Mouse (Mus musculus): Measurements from ENCODE around the gene Olfml3. TPM values are rescaled to one million over a fixed set of nuclear protein-coding genes. Genes with fewer than 3 reads are reported as not detected.

Olfml3 gene
- polyA plus RNA-seq, 1 experiment from 2014 or later, result 15.5 TPM

- no peak overlapping the region for H3K9ac ChIP-seq (replicated peaks)
Observed at GRCm38 (mm10) chr3:103771531-103772130, 33.8 kb upstream of the Olfml3 start.

GRCm38 (mm10) chr3:103766789-103767188 is 29.0 kb upstream of the Olfml3 start:
- Histone ChIP-seq H3K4me3 (replicated peaks) (no peak overlapping the region), H3K36me3 (peaks cover 23% of the 10 kb centered on the region), H3K9me3 (replicated peaks) (no peaks in the 10 kb centered on the region), H3K4me1 (no peaks in the 10 kb centered on the region), H3K4me2 (no peak overlapping the region), H3K9ac (replicated peaks) (no peak overlapping the region), H3K27me3 (replicated peaks) (no peaks in the 10 kb centered on the region), H3K27ac (replicated peaks) (no peak overlapping the region)
- WGBS, result 57% methylated on average over 3 of the region's 3 CpGs
- no peak for ATAC-seq (ENCODE audit: low FRiP score)

More at GRCm38 (mm10) chr3:103771531-103772130, 33.8 kb upstream of the Olfml3 start:
- H3K9me3 ChIP-seq (replicated peaks), result no peaks in the 10 kb centered on the region
- ATAC-seq (ENCODE audit: low FRiP score), result no peak
- H3K36me3 ChIP-seq, result peaks cover 13% of the 10 kb centered on the region
- 0 out of 2 replicates have a peak overlapping the region, but pooled peaks have one; percentile 30 for H3K27ac ChIP-seq (replicated peaks)
- no peak overlapping the region for H3K4me2 ChIP-seq
- no peak overlapping the region for H3K4me3 ChIP-seq (replicated peaks)
- WGBS, result 69% methylated on average over 9 of the region's 9 CpGs
- no peaks in the 10 kb centered on the region for H3K27me3 ChIP-seq (replicated peaks)
- H3K4me1 ChIP-seq, result peaks cover 6% of the 10 kb centered on the region; the same call in 1 of the 2 replicates

- H3K27me3 ChIP-seq (replicated peaks), result no peaks in the 10 kb centered on the region
- H3K4me1 ChIP-seq, result no peaks in the 10 kb centered on the region
- WGBS, result 77% methylated on average over 5 of the region's 5 CpGs
- peaks cover 55% of the 10 kb centered on the region for H3K36me3 ChIP-seq
- H3K27ac ChIP-seq (replicated peaks), result no peak overlapping the region
- H3K9me3 ChIP-seq (replicated peaks), result no peaks in the 10 kb centered on the region
- no peak overlapping the region for H3K4me3 ChIP-seq (replicated peaks)
- no peak for ATAC-seq (ENCODE audit: low FRiP score)
- no peak overlapping the region for H3K4me2 ChIP-seq
- no peak overlapping the region for H3K9ac ChIP-seq (replicated peaks)
Observed at GRCm38 (mm10) chr3:103759261-103759970, 21.6 kb upstream of the Olfml3 start.

- H3K4me3 ChIP-seq (replicated peaks), result no peak overlapping the region
- no peaks in the 10 kb centered on the region for H3K27me3 ChIP-seq (replicated peaks)
- H3K27ac ChIP-seq (replicated peaks), result no peak overlapping the region
- H3K4me2 ChIP-seq, result no peak overlapping the region
- peaks cover 61% of the 10 kb centered on the region for H3K36me3 ChIP-seq
- no peak overlapping the region for H3K9ac ChIP-seq (replicated peaks)
- H3K9me3 ChIP-seq (replicated peaks), result no peaks in the 10 kb centered on the region
- WGBS, result 66% methylated on average over 7 of the region's 7 CpGs
- no peak for ATAC-seq (ENCODE audit: low FRiP score)
- no peaks in the 10 kb centered on the region for H3K4me1 ChIP-seq
Observed at GRCm38 (mm10) chr3:103758456-103758855, 20.7 kb upstream of the Olfml3 start.

DNA sequence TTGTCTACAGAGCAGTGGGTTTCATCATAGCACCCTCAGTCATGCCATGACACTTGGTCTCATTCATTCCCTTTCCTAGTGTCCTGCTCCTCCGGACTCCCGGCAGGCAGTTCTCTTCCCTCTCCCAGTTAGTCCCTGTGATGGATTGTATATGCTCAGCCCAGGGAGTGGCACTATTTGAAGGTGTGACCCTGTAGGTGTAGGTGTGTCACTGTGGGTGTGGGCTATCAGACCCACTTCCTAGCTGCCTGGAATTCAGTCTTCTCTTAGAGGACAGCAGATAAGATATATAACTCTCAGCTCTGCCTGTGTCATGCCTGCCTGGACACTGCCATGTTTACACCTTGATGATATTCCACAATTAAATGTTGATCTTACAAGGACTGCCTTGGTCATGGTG is 19.1 kb upstream of the Olfml3 start:
- no peak overlapping the region for H3K4me2 ChIP-seq
- no peak for ATAC-seq (ENCODE audit: low FRiP score)
- no peaks in the 10 kb centered on the region for H3K9me3 ChIP-seq (replicated peaks)
- H3K4me3 ChIP-seq (replicated peaks), result no peak overlapping the region
- no peak overlapping the region for H3K27ac ChIP-seq (replicated peaks)
- WGBS, result 82% methylated on average over 2 of the region's 2 CpGs
- H3K9ac ChIP-seq (replicated peaks), result no peak overlapping the region
- no peaks in the 10 kb centered on the region for H3K27me3 ChIP-seq (replicated peaks)
- H3K36me3 ChIP-seq, result peaks cover 63% of the 10 kb centered on the region
- no peaks in the 10 kb centered on the region for H3K4me1 ChIP-seq

DNA sequence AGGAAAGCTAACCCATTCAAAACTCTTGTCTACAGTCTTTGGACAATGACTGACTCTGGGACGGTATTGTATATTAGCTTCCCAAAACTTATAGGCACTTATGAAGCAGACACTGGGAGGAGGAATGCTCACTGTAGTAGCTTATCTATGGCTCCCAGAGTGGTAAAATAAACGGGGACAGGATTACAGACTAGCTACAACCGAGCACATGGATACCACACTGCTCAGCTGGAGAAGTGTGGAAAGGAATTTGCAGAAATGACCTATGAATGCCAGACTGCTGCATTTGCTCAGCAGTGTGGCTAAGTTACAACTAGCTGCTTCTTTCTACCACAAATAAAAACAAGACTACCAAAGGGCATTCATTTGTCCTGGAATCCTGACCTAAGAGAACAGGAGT is 17.6 kb upstream of the Olfml3 start:
- no peak for ATAC-seq (ENCODE audit: low FRiP score)
- H3K36me3 ChIP-seq, result peaks cover 62% of the 10 kb centered on the region

DNA sequence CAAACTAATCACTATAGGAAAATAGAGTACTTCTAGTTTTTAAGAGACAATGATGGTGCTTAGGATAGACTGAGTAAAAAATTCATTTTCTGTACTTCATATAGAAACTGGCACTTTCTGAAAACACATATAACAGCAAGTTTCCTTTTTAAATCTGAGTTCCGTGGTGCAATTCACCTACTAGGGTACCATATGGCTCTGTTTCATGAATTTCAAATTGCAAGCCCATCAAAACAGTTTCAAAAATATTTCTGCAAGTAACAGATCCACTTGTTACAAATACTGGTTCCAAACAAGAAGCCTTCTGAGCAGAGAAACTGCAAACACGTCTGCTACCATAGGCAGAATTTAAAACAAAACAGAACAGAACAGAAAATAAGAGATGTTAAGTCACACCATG is 13.8 kb upstream of the Olfml3 start:
- H3K27ac ChIP-seq (replicated peaks), result no peak overlapping the region
- H3K9me3 ChIP-seq (replicated peaks), result no peaks in the 10 kb centered on the region
- peaks cover 67% of the 10 kb centered on the region for H3K36me3 ChIP-seq
- H3K9ac ChIP-seq (replicated peaks), result no peak overlapping the region
- no peak overlapping the region for H3K4me3 ChIP-seq (replicated peaks)
- H3K4me2 ChIP-seq, result no peak overlapping the region
- no peak for ATAC-seq (ENCODE audit: low FRiP score)
- H3K4me1 ChIP-seq, result no peaks in the 10 kb centered on the region
- WGBS, result 95% methylated on average over 2 of the region's 2 CpGs
- H3K27me3 ChIP-seq (replicated peaks), result no peaks in the 10 kb centered on the region

More for the DNA sequence above, 17.6 kb upstream of the Olfml3 start:
- no peak overlapping the region for H3K27ac ChIP-seq (replicated peaks)
- no peaks in the 10 kb centered on the region for H3K27me3 ChIP-seq (replicated peaks)
- H3K4me1 ChIP-seq, result no peaks in the 10 kb centered on the region
- no peak overlapping the region for H3K4me2 ChIP-seq
- H3K9ac ChIP-seq (replicated peaks), result no peak overlapping the region
- 85% methylated on average over 3 of the region's 3 CpGs for WGBS
- no peak overlapping the region for H3K4me3 ChIP-seq (replicated peaks)
- H3K9me3 ChIP-seq (replicated peaks), result no peaks in the 10 kb centered on the region

GRCm38 (mm10) chr3:103746711-103747110 is 8.9 kb upstream of the Olfml3 start:
- WGBS, result 81% methylated on average over 5 of the region's 5 CpGs
- no peaks in the 10 kb centered on the region for H3K4me1 ChIP-seq
- ATAC-seq (ENCODE audit: low FRiP score), result no peak
- peaks cover 76% of the 10 kb centered on the region for H3K36me3 ChIP-seq
- H3K27ac ChIP-seq (replicated peaks), result no peak overlapping the region
- H3K4me3 ChIP-seq (replicated peaks), result no peak overlapping the region
- H3K4me2 ChIP-seq, result no peak overlapping the region
- H3K9me3 ChIP-seq (replicated peaks), result no peaks in the 10 kb centered on the region
- H3K9ac ChIP-seq (replicated peaks), result no peak overlapping the region
- no peaks in the 10 kb centered on the region for H3K27me3 ChIP-seq (replicated peaks)

DNA sequence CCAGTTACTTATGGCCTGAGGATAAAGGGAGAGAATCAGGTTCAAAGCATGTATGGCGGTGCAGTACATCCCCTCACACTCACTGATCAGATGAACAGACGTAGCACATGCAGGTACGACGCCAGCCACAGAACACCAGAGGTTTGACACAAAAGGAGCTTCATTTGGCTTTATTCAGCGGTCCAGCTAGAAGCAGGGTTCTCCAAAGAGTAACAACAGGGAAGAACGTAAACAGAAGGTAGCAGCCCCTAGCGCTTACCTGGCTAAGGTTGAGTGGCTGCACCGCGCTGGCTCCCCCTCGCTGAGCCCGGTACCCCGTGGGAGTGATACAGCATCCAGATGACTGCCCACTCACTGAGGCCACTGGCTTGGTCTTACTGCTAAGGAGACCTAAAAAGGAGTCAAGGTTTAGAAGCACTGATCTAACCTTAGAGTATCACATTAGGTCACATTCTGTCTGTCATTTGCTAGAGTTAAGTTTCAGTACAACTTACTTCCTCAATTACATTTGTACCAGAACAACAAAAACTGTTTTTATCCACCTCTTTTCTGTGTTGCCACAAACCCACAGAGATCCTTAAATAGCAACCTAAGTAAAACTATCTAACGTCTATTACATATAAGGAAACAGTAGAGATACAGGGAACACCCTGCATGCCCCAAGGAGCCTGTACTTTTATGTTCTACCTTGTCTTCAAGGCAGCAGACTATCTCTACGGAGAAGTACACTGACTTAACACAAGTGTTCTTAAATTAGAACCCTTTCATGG is 7.4 kb upstream of the Olfml3 start:
- Histone ChIP-seq H3K27ac (replicated peaks) (no peak overlapping the region), H3K27me3 (replicated peaks) (no peaks in the 10 kb centered on the region), H3K9ac (replicated peaks) (no peak overlapping the region), H3K36me3 (peaks cover 77% of the 10 kb centered on the region), H3K4me1 (peaks cover 5% of the 10 kb centered on the region; the same call in 1 of the 2 replicates), H3K4me2 (no peak overlapping the region), H3K4me3 (replicated peaks) (no peak overlapping the region), H3K9me3 (replicated peaks) (no peaks in the 10 kb centered on the region)
- no peak for ATAC-seq (ENCODE audit: low FRiP score)
- WGBS, result 82% methylated on average over 14 of the region's 14 CpGs

GRCm38 (mm10) chr3:103743208-103743607 is 5.4 kb upstream of the Olfml3 start:
- no peak overlapping the region for H3K27ac ChIP-seq (replicated peaks)
- no peaks in the 10 kb centered on the region for H3K9me3 ChIP-seq (replicated peaks)
- H3K27me3 ChIP-seq (replicated peaks), result no peaks in the 10 kb centered on the region
- peaks cover 59% of the 10 kb centered on the region for H3K36me3 ChIP-seq
- peaks cover 11% of the 10 kb centered on the region for H3K4me1 ChIP-seq
- no peak overlapping the region for H3K9ac ChIP-seq (replicated peaks)
- WGBS, result 81% methylated on average over 6 of the region's 6 CpGs
- no peak for ATAC-seq (ENCODE audit: low FRiP score)
- H3K4me2 ChIP-seq, result no peak overlapping the region
- H3K4me3 ChIP-seq (replicated peaks), result no peak overlapping the region

GRCm38 (mm10) chr3:103740342-103740741 is 2.5 kb upstream of the Olfml3 start:
- H3K4me1 ChIP-seq, result peaks cover 39% of the 10 kb centered on the region
- no peak overlapping the region for H3K27ac ChIP-seq (replicated peaks)
- H3K4me3 ChIP-seq (replicated peaks), result no peak overlapping the region
- 0 out of 2 replicates have a peak overlapping the region, but pooled peaks have one; percentile 23 for H3K9ac ChIP-seq (replicated peaks)
- no peaks in the 10 kb centered on the region for H3K9me3 ChIP-seq (replicated peaks)
- no peak overlapping the region for H3K4me2 ChIP-seq
- ATAC-seq (ENCODE audit: low FRiP score), result no peak
- peaks cover 33% of the 10 kb centered on the region for H3K36me3 ChIP-seq
- no peaks in the 10 kb centered on the region for H3K27me3 ChIP-seq (replicated peaks)
- WGBS, result 15% methylated on average over 5 of the region's 5 CpGs
